Mouse (Mus musculus) limb, embryonic 12.5 days (tissue): ENCODE measurements around the gene Arhgef18. TPM values are rescaled to one million over a fixed set of nuclear protein-coding genes. Genes with fewer than 3 reads are reported as not detected.

ENCODE experiments used
- ATAC-seq: fragments of 200-750 bp; cut with Nextera tagmentation; 2 replicates; pipeline ENCODE4 v1.8.0; 2017; ENCODE audit warnings: low read depth, moderate TSS enrichment; ENCODE audit not compliant: insufficient number of reproducible peaks, insufficient read depth, low FRiP score, low TSS enrichment
- H3K27ac ChIP-seq: fragments of 300-500 bp; sonication (generic); 2 replicates; pipeline ENCODE4 v1.5.1; 2016; ENCODE audit warnings: mild to moderate bottlenecking, moderate library complexity
- H3K27me3 ChIP-seq: fragments of 300-500 bp; sonication (generic); 2 replicates; pipeline ENCODE4 v1.6.1; 2016; ENCODE audit warnings: mild to moderate bottlenecking, moderate library complexity
- H3K36me3 ChIP-seq: fragments of 300-500 bp; sonication (generic); 2 replicates; pipeline ENCODE4 v1.6.1; 2016; ENCODE audit warnings: mild to moderate bottlenecking, moderate library complexity
- H3K4me1 ChIP-seq: fragments of 300-500 bp; sonication (generic); replicated peaks from 2 replicates; pipeline ENCODE4 v1.6.1; 2016
- H3K4me2 ChIP-seq: fragments of 300-500 bp; sonication (generic); 2 replicates; pipeline ENCODE4 v1.6.1; 2016; ENCODE audit warnings: mild to moderate bottlenecking, moderate library complexity
- H3K4me3 ChIP-seq: fragments of 300-500 bp; sonication (generic); replicated peaks from 2 replicates; pipeline ENCODE4 v1.5.1; 2016; ENCODE audit warnings: mild to moderate bottlenecking
- H3K9ac ChIP-seq: fragments of 300-500 bp; sonication (generic); replicated peaks from 2 replicates; pipeline ENCODE4 v1.6.1; 2016; ENCODE audit warnings: mild to moderate bottlenecking, moderate library complexity
- H3K9me3 ChIP-seq: fragments of 300-500 bp; sonication (generic); 2 replicates; pipeline ENCODE4 v1.6.1; 2016; ENCODE audit warnings: mild to moderate bottlenecking, moderate library complexity
- WGBS: fragments of 180-500 bp; shearing (Covaris S2); methylation state at CpG from one replicate; pipeline ENCODE4 v1.1.7; 2016; 5-methylcytosine and 5-hydroxymethylcytosine counted together
- polyA plus RNA-seq: library from polyadenylated mRNA; unstranded; fragments of >200 nt; fragmentation: Nextera tagmentation; extraction: Ambion mirVana; gene quantifications from 2 replicates; pipeline ENCODE4 v1.2.1, GENCODE M21; 2016

The Arhgef18 gene
- polyA plus RNA-seq, 1 experiment from 2014 or later = 13.6 TPM

DNA sequence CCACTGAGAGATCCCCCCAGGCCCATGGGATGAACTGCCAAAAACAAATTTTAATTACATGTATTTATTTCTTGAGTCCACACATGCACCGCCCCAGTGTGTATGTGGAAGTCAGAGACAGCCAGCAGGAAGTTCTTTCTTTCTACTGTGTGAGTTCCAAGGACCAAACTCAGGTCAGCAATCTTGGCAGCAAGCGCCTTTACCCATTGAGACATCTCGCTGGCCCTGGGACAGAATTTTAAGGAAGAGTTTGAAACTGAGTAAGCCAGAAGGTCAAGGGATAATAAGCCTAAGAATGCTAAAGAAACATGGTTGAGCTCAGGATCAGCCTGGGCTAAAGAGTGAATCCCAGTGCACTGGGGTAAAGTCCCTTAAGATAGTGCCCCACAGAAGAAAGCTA is 4.8 kb downstream of the Arhgef18 start:
- no peak overlapping the region for H3K9ac ChIP-seq
- peaks cover 21% of the 10 kb centered on the region; the same call in 1 of the 2 replicates for H3K36me3 ChIP-seq
- ATAC-seq = no peak
- H3K27me3 ChIP-seq = no peaks in the 10 kb centered on the region
- WGBS = 97% methylated on average over 3 of the region's 3 CpGs
- no peaks in the 10 kb centered on the region for H3K9me3 ChIP-seq
- no peak overlapping the region for H3K4me2 ChIP-seq
- no peak overlapping the region for H3K27ac ChIP-seq
- no peak overlapping the region for H3K4me3 ChIP-seq
- H3K4me1 ChIP-seq = peaks cover 20% of the 10 kb centered on the region

DNA sequence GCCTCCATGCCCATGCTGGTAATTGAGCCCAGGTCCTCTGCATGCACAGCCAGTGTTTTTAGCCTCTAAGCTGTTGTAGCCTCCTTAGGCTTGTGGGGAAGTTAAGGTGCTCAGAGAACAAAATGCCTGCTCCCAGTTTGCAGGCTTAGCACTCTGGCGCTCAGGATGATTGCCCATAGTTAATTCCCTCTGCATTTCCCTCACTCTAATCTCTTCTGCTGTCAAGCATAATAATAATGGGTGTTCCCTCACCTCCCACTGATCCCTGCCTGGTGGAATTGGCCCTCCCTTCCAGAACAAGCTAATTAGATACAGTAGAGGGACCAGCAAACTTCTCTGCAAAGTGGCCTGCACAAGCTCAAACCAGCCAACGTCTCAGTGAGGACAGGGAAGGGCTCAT is 7.7 kb downstream of the Arhgef18 start:
- H3K27ac ChIP-seq = no peak overlapping the region
- no peak overlapping the region for H3K4me2 ChIP-seq
- no peak overlapping the region for H3K9ac ChIP-seq
- peaks cover 25% of the 10 kb centered on the region; the same call in 1 of the 2 replicates for H3K36me3 ChIP-seq
- no peak for ATAC-seq
- 36% methylated on average over 2 of the region's 2 CpGs for WGBS
- no peaks in the 10 kb centered on the region for H3K4me1 ChIP-seq
- H3K27me3 ChIP-seq = no peaks in the 10 kb centered on the region
- no peak overlapping the region for H3K4me3 ChIP-seq
- H3K9me3 ChIP-seq = no peaks in the 10 kb centered on the region

DNA sequence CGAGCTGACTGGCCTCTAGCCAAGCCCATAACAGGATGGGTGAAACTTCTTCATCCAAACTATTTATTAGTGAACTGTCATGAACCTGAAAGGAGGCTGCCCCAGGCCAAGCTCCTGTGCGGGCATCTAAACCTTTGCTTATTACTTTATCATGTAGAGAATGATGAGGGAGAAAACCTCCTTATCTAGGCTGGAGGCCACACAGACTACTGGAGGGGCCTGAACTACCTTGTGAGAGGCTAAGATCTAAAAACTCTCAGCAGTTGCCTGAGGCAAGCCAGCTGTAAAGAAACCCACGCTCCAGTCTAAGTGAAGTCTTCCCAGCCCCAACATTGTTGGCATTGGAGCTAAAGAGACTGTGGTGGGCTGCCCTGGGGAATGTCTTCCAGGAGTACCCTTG is 14.6 kb downstream of the Arhgef18 start:
- Histone ChIP-seq H3K27ac (no peak overlapping the region), H3K9me3 (no peaks in the 10 kb centered on the region), H3K36me3 (peaks cover 9% of the 10 kb centered on the region; the same call in 1 of the 2 replicates), H3K27me3 (no peaks in the 10 kb centered on the region), H3K4me3 (no peak overlapping the region), H3K9ac (no peak overlapping the region), H3K4me1 (no peaks in the 10 kb centered on the region), H3K4me2 (no peak overlapping the region)
- no peak for ATAC-seq
- 86% methylated on average over 3 of the region's 3 CpGs for WGBS

DNA sequence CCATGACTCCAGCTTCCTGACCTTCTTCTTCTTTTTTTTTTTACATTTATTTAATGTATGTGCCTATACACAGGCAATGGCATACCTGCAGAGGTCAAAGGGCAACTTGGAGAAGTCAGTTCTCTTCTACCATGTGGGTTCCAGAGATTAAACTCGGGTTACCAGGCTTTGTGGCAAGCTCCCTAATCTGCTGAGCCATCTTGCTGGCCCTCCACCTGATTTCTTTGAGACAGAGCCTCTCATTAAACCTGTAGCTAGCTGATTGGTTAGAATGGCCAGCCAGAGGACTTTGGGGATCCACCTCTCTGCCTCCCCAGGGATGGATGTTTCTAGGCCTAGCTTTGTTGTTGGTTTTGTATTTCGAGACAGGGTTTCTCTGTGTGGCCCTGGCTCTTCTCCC is 18.3 kb downstream of the Arhgef18 start:
- ATAC-seq = no peak
- Histone ChIP-seq H3K9me3 (no peaks in the 10 kb centered on the region), H3K4me1 (no peaks in the 10 kb centered on the region), H3K27ac (no peak overlapping the region), H3K4me3 (no peak overlapping the region), H3K9ac (no peak overlapping the region), H3K36me3 (peaks cover 4% of the 10 kb centered on the region; the same call in 1 of the 2 replicates), H3K4me2 (no peak overlapping the region), H3K27me3 (no peaks in the 10 kb centered on the region)
- 84% methylated on average over 2 of the region's 2 CpGs for WGBS

DNA sequence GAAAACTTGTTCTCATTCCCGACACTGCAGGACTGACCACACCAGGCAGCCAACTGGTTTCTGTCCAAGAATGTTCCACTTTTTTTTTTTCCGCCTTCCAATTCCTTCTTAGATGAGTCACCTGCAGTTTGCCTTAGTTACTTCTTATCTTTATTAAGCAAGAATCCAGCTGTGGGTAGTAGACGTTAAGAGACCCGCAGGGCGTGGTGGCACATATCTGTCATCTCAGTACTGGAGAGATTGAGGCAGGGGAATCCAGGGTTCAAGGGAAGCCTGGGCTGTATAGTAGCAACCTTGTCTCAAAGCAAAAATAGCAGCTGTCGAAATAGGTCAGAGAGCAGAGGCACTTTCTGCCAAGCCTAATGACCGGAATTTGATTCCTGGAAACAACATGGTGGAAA is 19.1 kb downstream of the Arhgef18 start:
- H3K4me1 ChIP-seq = peaks cover 4% of the 10 kb centered on the region; the same call in 1 of the 2 replicates
- H3K27me3 ChIP-seq = no peaks in the 10 kb centered on the region
- no peak overlapping the region for H3K27ac ChIP-seq
- no peaks in the 10 kb centered on the region for H3K9me3 ChIP-seq
- H3K36me3 ChIP-seq = no peaks in the 10 kb centered on the region
- WGBS = 89% methylated on average over 7 of the region's 7 CpGs
- no peak overlapping the region for H3K9ac ChIP-seq
- no peak overlapping the region for H3K4me3 ChIP-seq
- H3K4me2 ChIP-seq = no peak overlapping the region
- no peak for ATAC-seq

DNA sequence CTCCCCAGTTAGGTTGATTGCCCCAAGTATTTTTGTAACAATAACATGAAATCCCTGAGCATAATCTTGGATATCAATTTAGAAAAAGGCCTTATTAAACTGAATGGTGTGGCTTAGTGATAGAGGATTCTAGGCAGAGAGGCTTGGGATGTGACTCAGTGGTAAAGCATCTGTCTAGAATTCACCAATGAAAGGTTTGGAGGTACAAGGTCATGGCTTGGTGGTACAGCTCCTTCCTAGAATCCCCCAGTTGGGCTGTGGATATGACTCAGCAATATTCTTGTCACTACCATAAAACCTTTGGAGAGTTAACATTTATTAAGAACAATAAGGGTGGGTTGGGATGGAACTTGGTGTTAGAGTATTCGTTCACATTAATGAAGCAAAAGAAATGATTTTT is 20.0 kb downstream of the Arhgef18 start:
- H3K4me2 ChIP-seq = no peak overlapping the region
- no peaks in the 10 kb centered on the region for H3K27me3 ChIP-seq
- no peak overlapping the region for H3K4me3 ChIP-seq
- no peaks in the 10 kb centered on the region for H3K9me3 ChIP-seq
- H3K4me1 ChIP-seq = peaks cover 13% of the 10 kb centered on the region
- WGBS = 100% methylated on average over 1 of the region's 1 CpGs
- H3K36me3 ChIP-seq = no peaks in the 10 kb centered on the region
- no peak overlapping the region for H3K9ac ChIP-seq
- H3K27ac ChIP-seq = no peak overlapping the region
- no peak for ATAC-seq

DNA sequence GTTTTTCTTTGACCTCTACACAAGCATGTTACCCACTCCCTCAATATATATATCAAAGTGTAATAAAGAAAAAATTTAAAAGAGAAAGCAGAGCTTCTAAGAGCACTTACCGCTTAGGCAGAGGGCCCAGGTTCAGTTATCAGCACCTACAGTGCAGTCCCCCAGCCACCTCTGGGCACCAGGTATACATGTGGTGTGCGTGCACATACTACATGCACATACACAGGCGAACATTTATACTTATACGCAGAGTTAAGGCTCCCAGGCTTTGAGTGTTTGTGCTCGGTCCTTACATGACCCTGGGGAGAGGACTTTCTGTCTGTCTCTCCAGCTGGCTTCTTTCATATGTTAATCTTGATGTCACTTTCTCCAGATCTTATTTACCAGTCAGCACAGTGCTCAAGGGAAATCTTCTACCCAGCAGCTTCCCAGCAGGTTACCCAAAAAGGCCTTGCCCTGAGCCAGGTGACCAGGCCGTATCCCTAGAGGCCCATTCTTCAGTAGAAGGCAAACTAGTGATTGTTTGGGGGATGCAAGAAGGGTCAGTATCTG is 21.9 kb downstream of the Arhgef18 start:
- peaks cover 27% of the 10 kb centered on the region for H3K4me1 ChIP-seq
- no peak overlapping the region for H3K27ac ChIP-seq
- no peaks in the 10 kb centered on the region for H3K36me3 ChIP-seq
- H3K4me2 ChIP-seq = no peak overlapping the region
- ATAC-seq = no peak
- H3K9ac ChIP-seq = no peak overlapping the region
- no peak overlapping the region for H3K4me3 ChIP-seq
- H3K9me3 ChIP-seq = no peaks in the 10 kb centered on the region
- no peaks in the 10 kb centered on the region for H3K27me3 ChIP-seq
- 68% methylated on average over 6 of the region's 6 CpGs for WGBS

DNA sequence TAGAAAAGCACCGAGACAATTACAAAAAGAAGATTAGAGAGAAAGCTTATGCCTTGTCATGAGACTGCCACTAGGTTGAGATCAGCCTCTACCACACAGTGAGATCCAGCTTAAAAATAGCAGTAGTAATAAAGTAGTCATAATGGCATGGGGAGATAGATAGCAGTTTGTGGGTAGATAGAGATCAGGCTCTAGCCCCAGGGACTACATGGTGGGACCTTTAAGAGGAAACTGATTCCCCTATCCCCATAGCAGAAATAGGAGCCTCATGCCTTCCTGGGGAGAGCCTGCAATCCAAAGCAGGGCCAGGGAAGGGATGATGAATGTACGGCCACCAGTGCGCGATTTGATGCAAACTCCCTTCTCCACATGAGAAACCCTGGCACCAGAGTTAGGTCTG is 22.5 kb downstream of the Arhgef18 start:
- Histone ChIP-seq H3K9me3 (no peaks in the 10 kb centered on the region), H3K9ac (no peak overlapping the region), H3K27ac (no peak overlapping the region), H3K36me3 (no peaks in the 10 kb centered on the region), H3K27me3 (no peaks in the 10 kb centered on the region), H3K4me3 (no peak overlapping the region), H3K4me1 (peaks cover 32% of the 10 kb centered on the region), H3K4me2 (no peak overlapping the region)
- ATAC-seq = no peak
- WGBS = 81% methylated on average over 4 of the region's 4 CpGs

DNA sequence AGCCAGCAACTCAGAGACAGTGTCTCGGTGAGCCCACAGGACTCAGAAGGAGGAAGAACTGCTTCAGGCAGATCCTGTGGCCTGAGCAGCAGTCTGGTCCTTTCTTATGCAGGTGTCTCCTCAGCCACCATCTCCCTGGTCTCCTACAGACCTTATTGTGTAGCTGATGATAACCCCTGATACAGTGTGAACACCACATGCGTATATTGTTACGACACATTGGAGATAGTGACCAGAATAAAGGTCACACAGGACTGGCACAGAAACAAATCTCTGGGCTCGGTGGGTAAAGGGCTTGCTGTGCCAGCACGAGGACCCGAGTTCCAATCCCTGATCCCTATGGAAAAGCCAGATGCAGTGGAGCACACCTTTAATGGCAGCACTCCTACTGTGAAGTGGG is 22.9 kb downstream of the Arhgef18 start:
- Histone ChIP-seq H3K36me3 (no peaks in the 10 kb centered on the region), H3K27ac (no peak overlapping the region), H3K27me3 (no peaks in the 10 kb centered on the region), H3K4me3 (no peak overlapping the region), H3K9ac (no peak overlapping the region), H3K4me2 (no peak overlapping the region), H3K9me3 (no peaks in the 10 kb centered on the region), H3K4me1 (peaks cover 36% of the 10 kb centered on the region)
- 92% methylated on average over 6 of the region's 6 CpGs for WGBS
- ATAC-seq = no peak

DNA sequence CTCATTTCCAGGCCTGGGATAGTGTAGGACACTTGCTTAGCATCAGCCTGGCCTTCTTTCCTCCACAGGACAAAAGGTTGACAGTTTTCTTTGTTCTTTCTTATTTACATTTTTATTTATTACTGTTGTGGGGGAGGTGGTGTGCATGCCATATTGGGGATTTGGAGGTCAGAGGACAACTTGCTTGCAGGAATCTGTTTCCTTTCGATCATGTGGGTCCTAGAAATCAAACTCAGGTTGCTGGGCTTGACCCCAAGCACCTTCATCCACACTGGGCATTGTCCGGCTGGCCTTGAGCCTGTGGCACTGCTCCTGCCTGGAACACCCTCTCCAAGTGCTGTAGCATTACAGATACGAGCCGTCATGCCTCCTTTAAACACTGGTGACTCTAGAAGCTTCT is 24.0 kb downstream of the Arhgef18 start:
- no peaks in the 10 kb centered on the region for H3K27me3 ChIP-seq
- no peak overlapping the region for H3K9ac ChIP-seq
- no peaks in the 10 kb centered on the region for H3K9me3 ChIP-seq
- H3K4me2 ChIP-seq = no peak overlapping the region
- peaks cover 40% of the 10 kb centered on the region for H3K4me1 ChIP-seq
- WGBS = 37% methylated on average over 4 of the region's 4 CpGs
- H3K36me3 ChIP-seq = no peaks in the 10 kb centered on the region
- ATAC-seq = no peak
- H3K27ac ChIP-seq = no peak overlapping the region
- H3K4me3 ChIP-seq = no peak overlapping the region

DNA sequence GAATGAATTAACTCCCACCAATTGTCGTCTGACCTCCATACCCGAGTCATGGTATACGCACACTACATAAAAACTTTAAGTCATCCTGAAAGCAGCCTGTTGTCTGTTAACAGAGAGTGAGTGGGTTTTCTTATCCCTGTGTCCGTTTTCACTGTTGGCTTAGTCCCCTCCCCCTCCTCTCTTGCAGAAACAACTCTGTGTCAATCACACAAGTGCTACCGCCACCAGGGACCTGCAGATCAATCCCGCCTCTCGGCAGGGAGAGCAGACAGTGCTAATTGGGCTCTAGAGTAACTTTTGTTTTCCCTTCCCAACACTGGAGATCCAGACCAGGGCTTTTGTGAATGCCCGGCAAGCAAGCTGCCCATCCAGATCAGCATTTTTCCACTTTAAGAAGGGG is 24.6 kb downstream of the Arhgef18 start:
- no peak overlapping the region for H3K4me2 ChIP-seq
- no peaks in the 10 kb centered on the region for H3K27me3 ChIP-seq
- no peaks in the 10 kb centered on the region for H3K9me3 ChIP-seq
- H3K36me3 ChIP-seq = no peaks in the 10 kb centered on the region
- no peak for ATAC-seq
- no peak overlapping the region for H3K4me3 ChIP-seq
- WGBS = 7% methylated on average over 8 of the region's 8 CpGs
- H3K4me1 ChIP-seq = peaks cover 40% of the 10 kb centered on the region
- no peak overlapping the region for H3K9ac ChIP-seq
- H3K27ac ChIP-seq = 0 out of 2 replicates have a peak overlapping the region, but pooled peaks have one; percentile 3

DNA sequence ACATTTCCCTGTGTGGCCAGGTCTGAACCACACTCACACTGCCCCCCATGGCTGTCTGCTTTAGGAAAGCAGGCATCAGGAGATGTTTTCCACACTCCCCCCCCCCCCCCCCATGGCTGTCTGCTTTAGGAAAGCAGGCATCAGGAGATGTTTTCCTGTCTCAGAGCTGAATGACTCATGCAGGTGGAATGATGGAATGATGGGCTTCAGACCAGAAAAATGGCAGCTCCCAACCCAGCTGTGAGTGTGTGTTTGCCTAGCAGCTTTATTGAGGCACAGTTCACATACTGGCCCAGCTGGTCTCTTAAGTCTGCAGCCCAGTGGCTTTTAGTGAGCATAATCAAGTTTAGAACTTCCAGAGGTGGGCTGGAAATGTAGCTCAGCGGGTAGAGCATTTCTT is 25.3 kb downstream of the Arhgef18 start:
- no peak overlapping the region for H3K9ac ChIP-seq
- no peak for ATAC-seq
- H3K4me2 ChIP-seq = no peak overlapping the region
- H3K9me3 ChIP-seq = no peaks in the 10 kb centered on the region
- H3K4me1 ChIP-seq = peaks cover 40% of the 10 kb centered on the region
- no peak overlapping the region for H3K4me3 ChIP-seq
- no peaks in the 10 kb centered on the region for H3K36me3 ChIP-seq
- H3K27me3 ChIP-seq = no peaks in the 10 kb centered on the region
- 89% methylated on average over 1 of the region's 1 CpGs for WGBS
- H3K27ac ChIP-seq = no peak overlapping the region
